Mouse (Mus musculus) lung, postnatal 14 days (tissue): Measurements from ENCODE around the gene Gm20696.

Source experiments
- DNase-seq: peaks from one replicate; pipeline ENCODE4 v3.0.0; 2021

Gene Gm20696

DNA sequence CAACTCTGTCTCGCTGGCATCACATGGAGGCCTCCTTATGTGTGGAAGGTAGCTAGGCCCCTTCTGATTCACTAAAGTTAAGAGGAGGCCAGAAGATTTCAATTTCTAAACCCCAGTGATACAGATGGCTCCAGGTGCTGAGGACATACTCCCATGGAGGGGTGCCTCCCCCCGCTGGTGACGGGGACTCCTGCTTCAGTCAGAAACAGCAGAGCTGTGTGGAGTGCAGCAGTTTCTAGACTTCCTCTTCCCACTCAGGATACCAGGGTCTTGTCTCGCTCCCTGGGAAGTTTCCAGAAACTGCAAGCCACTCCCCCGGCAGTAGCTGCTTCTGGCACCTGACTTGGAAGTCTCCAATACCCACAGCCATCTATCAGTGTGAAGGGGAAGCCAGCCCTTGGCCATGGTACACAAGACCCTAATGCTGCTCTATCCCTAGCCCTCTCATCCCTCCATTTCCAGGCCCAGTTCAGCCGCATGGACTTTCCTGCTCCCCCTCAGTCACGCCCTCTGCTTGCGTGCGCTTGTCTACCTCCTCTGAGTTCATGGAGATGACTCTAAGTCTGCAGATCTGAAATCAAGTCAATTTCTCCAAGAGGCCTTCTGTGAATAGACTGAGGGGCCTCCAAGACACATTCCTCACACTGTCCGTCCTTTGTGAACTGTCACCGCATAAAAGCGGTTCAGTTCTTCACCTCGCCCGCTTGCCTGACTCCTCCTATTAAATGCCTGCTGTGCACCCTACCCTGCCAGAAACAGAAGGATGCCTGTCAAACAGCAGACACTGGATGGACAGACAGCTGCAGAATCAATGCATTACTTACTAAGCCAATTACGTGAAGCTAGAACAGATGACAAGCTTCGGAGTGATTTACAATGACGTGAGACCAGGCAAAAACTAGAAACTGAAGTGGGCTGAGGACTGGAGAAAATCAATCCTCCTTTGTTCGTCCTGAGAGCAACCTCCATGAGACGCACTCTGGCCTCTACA is 346.9 kb downstream of the Gm20696 start:
- no peak for DNase-seq

DNA sequence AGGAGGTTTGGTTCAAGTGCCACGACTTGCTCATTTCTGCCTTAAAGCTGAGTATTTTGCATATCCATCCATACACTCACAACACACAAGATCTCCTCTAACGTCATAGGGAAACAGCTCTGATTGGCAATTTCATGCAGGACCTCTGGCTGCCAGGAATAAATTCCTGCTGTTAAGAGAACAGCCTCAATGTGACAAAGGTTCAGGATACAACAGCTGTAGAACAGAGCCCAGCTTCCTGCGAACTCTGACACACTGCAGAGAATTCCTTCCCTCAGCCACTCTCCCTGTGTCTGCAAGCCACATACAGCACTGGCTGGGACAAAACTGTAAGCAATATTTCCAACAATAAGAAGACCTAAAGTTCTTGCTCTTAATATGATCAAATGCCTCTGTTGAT is 351.9 kb downstream of the Gm20696 start:
- DNase-seq = no peak

DNA sequence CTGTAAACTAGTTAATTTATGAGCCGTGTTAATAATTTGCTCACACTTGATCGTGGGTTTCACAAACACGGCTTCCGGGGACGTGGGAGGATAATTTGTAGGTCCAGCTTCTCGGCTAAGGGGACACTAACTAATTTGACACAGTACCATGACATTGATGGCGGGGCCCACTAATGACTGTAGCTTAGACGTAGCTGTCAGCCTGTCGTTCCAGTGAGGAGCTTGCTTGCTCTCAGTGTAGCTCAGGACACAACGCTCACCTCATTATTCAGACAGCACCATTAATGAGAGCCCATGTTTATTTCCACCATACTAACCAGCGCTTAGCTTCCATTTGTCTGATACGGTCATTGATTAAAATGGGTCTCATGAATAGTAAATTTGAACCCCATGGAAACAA is 356.1 kb downstream of the Gm20696 start:
- no peak for DNase-seq

DNA sequence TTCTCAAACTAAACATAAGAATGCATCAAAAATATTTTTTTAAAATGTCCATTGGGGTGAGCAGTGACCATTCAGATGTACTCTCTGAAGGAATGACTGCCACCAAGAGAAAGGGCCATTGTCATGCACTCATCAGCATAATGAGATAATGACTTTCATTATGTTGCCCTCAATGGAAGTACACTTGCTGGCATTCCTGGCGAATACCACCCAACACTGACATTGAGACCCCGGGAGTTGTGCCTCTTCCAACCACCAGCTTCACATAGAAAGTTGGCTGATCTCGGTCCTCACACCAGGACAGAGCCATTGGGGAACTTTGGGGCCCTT is 356.5 kb downstream of the Gm20696 start:
- DNase-seq = no peak

DNA sequence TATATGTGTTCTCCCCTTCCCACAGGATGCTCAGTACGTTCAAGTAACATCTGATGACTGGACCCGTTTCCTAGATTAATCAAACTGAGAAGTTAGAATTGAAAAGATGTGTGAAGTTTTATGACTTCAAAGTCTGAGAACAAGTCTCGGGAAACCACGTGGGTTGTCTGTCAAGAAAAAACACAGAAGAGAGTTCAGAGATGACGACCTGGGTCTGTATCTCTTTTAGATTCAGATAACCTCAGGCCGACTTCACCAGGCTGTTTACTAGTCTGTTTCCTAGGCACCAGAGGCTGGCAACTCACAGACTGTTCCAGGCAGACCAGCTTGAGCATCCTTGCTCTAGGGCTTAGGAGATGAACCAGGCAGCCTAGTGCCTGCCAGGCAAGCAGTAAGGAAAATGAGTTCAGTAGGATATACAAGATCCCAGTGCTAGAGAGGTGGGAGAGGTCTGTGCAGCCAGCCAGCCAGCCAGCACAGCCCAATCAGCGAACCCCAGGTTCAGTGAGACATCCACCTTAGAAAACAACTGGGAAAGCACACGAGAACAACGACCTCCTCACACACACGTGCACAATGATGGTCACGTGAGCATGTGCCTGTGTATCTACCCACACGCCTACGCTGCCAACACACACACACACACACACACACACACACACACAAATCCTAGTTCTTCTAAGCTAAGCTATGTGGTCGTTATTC is 357.0 kb downstream of the Gm20696 start:
- DNase-seq = no peak

DNA sequence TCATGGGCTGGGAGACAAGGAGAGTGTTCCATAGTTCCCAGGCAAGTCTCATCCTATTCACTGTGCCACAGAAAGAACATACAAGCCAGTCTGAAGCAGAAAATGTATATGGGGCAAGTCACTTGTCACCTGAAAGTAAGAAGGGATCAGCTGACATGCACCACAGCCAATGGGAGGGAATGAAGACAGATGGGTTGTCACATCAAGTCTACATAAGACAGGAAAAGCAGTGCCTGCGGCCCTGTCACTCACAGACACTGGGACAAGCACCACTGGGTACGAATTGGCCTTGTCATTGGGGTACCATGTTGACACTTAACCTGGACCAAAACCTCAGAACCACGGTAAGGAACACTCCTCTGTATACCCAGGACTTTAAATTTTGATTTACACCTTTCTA is 360.8 kb downstream of the Gm20696 start:
- no peak for DNase-seq

DNA sequence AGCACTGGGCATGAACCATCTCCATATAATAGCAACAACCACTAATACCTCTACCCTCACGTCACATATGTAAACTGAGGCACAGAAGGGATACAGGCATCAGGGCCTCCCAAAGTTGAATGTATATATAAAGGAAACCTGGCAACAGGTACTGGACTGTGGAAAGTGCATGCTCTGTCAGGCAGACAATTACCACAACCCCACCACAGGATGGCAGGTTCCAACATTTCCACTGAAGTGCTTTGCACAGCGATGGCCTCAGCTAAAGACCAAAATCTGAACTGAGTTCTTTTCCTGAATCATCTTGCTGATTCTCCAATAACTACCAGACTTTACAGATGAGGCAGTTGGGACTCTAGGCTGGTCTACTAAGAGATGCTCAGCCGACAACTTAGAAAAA is 361.4 kb downstream of the Gm20696 start:
- DNase-seq = no peak

DNA sequence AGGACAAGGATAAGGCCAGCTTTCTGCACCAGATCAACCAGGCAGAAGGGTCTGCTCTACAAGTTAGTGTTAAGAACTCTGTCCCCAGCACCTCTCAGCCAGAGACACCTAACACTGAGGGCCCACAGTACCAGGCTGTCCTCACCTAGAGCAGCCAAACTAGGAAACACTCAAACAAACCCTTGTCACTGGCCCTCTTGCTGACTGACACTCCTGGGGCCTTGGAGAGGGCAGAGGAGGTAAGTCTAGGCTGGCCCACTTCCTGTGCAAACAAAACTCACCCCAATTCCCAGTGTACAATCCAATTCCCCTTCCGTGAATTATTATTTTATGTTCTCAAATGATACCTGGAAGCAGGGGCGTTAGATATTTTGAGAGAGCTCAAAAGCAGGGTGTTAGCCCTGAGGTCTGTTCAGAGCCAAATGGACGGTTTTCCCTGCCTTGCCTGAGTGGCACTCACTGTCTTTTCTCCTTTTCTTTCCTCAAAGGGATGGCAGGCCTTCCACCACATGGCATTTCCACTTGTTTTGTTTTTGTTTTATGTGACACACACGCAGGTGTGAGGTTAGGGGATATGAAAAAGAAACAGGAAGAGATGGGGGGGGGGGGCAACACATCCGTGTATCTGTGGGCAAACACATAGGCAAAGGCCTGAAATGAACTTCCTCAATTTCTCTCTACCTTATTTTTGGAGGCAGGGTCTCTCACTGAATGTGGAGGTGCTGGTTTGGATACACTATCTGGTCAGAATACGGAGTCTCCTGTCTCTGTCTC is 363.7 kb downstream of the Gm20696 start:
- no peak for DNase-seq

DNA sequence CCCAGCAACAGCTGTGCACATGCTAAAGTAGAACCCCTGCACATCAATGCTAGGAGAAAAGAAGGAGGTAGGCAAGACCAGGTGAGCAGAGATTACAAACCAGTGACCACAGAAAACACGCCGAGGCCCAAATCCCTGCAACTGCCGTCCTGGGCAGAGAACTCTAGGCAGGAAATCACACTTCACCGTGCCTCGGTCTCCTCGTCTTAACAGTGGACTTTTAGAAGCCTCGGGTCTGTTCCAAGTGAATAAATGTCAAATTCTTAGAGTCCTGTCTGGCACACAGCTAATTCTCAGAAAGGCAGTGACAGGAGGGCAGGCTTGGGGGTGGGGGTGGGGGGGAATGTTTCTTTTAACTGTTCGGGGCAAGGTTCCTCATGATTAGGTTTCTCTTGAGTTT is 364.7 kb downstream of the Gm20696 start:
- DNase-seq = no peak

DNA sequence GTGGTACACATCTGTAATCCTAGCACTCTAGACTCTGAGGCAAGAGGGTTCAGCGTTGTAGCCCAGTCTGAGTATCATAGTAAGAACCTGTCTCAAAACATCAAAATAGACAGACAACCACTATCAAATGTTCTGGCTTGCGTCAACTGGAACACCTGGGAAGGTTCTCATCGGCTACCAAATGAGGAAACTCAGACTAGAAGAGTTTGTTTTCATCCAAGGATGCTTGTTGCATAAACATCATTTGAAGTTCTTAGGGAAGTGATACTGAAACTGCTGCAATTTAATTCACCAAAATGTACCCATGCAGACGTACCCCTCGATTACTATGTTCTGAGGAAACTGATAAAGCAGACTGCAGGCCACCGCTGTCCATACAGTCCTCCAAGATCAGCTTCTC is 366.4 kb downstream of the Gm20696 start:
- no peak for DNase-seq

DNA sequence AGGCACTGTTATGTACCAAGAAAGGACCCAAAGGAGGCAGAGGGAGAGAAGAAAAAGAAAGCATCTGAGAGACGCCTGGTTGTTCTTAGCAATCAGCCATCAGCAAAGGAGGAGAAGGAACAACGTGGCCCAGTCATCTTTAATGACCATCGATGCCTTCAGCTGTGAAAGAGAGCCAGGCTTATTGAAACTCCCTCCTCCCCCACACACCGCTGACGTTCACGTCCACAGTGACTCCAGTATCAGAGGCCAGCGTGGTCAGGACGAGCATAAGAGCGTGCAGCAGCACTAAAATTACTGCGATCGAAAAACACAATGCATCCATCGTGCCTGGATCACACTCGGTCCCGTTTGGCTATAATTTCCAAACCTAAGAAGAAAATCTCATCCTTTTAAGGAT is 367.4 kb downstream of the Gm20696 start:
- no peak for DNase-seq

DNA sequence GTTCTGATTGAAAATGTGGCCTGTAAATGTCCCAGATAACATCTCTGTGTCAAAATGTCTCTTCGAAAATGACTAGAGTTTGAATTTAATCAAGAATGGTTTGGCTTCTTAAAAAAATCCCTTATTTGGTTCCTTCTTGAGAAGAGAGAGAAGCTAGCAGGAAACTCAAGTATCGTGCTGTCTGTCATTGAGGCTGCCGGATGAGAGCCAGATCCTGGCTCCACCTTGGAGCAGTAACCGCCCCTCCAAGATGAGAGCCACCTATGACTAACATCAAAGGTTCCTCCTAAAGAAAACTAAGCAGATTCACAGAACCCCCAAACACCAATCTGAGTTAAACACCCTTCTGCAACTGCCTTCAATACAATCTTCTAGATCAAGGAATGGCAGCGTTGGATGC is 369.1 kb downstream of the Gm20696 start:
- DNase-seq = no peak

DNA sequence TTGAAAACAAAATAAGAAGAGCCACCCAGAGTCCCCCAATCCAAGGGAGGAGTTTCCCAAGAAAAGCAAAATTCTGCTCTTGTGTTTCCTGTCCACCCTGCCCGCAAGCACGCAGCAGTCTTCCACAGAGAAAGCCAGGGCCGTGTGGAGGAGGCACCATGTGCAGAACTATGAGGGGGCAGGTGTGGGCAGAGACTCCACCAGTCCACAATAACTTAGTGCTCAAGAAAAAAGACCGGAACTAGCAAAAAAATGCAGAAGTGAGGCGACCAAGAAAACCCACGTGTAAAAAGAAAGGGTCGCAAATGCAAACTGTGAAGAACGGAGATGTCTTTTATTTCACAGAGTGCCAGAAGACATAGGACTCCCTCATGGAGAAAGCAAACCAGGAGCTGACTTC is 371.1 kb downstream of the Gm20696 start:
- no peak for DNase-seq

DNA sequence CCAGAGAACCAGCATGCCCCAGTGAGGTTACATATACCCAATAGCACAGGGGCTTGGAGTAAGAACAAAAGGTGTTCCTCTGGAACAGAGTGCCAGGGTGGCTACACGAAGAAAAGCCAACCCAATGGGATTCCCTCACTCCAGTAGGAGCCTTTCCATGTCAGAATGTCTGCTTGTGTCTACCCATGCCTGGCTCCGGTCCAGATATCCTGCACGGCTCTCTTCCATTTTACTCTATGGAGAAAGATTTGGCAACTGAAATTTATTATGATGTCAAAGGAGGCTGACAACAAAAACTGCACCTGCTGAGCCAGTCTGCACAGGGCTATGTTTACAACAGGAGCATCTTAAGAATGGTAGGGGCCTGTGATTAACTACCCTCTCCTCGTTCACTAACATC is 377.4 kb downstream of the Gm20696 start:
- DNase-seq = no peak

DNA sequence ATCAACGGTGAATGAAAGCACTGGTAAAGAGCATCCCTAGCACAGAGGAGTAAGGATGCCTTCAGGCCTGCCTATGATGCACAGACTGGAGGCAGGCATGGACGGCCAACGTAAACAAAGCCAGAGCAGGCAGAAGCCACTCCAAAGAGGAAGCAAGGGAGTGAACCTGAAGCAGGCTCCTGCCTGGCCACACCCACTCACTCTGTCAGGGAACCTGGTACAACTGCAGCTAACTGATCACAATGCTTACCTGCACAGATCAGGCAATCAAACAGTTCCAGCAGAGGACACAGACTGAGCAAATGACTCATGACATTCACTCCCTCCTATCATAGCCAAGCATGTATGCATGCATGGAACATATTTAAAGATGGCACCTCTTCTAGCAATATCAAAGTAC is 381.6 kb downstream of the Gm20696 start:
- no peak for DNase-seq

DNA sequence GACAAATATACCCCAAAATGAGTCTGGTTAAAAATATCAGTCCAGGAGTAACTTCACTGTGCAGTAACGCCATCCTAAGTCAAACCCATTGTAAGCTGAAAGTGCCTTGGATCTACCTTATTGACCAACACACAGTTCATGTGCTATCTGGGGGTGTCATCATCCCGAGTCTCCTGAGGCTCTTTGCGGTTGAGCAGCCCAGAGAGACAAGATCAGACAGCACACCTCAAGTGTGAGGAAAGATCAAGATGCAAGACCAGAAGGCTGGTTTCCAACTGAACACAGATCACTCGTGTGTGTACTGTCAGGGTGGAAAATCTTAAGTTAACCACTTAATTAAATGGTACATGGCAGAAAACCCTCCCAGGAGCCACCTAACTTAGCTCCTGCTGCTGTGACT is 382.6 kb downstream of the Gm20696 start:
- DNase-seq = no peak

DNA sequence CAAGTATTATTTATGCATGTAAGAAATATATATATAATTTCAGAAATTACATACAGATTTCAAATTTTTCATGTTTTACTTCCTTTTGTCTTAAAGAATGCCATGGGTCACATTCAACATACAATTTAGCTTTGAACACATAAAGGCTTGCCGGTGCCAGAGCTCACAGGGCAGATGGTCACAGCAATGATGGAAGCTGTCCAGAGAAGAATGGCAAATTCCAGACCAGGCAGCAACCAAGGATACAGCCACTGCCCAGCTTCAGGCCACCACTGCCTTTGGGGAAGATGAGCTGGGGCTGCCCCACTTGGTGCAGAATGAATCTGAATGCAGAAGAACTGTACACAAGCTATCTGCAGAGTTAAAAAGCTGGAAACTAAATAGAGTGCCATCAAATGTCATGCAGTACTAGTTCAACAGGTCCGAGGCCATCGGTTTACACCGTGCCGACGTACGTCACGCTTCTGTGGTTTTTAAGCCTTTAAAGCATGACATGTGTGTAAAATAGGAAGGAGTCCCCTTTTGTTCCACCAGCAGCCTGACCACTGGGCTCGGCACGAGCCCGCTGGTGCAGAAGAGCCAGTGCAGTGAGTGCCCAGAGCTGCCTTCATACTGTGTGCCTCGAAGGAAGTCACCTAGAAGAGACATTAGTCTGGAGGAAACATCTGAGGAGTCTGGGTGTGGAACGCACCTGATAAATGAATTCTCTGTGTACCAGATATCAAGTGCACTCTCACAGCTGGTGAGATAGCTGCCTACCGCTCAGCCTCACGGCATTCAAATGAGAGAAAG is 383.5 kb downstream of the Gm20696 start:
- no peak for DNase-seq

DNA sequence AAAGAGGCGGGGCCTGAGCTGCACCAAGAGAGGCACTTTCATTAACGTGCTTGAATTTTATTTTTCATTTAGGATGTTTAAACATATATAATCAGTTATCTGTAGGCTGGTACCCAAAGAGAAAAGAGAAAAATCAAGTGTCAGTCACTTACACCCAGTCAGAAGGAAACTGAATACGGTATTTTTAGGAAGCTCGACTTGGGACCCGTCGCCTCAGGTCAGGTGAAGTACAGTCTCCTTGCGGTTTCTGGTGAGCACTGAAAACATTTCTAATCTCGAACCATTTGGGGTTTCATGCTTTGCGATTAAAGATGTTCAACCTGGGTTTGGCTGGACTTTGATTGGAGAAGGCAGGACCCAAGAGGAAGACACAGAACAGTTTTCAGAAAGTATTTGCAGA is 385.2 kb downstream of the Gm20696 start:
- no peak for DNase-seq

DNA sequence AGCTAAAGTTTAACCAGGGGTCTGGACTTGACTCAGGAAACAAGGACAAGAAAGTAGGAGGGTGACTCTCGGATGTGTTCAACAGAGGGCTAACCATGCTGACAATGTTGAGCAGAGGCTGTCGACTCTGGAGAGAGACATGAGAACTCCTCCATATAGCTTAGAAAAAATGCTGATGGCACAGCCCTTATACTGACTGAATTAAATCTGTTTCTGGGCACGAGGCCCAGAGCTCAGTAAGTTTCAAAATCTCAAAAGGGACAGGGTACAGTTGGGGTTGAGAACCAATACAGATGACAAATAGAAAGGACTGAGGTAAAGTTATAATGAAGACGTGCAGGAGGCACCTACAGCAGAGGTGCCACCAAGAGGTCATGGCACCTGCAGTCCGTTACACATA is 386.0 kb downstream of the Gm20696 start:
- no peak for DNase-seq

DNA sequence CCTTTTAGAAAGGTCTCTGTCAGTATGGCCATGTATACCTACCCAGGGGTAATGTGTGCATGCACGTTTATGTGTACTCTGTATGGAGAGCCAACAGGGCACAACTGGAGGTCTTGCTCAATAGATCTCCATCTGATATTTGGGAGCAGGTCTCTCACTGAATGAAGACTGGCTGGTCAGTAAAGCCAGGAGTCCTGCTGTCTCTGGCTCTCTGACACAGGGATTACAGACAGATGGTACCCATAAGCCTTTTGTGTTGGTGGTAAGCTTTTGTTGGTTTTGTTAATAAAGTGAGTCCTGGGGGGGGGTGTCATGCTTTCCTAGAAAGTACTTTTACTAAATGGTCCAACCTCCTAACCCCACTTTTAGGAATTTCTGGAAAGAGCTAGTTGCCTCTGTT is 389.3 kb downstream of the Gm20696 start:
- no peak for DNase-seq

DNA sequence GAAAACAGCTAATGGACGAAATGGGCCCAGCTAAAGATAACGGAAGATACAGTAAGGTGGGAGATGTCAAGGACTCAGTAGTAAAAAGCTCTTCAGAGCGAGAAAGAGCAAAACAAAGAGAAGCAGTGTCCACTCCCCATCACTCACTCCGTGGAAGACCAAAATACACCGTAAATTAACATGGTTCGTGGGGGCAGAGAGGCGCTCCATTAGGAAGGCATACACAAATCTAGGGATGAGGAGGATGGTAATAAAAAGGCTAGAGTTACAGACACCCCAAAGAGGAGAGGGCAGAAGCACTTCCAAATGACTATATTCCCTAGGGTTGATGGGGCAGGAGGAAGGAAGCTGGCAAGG is 390.3 kb downstream of the Gm20696 start:
- no peak for DNase-seq

DNA sequence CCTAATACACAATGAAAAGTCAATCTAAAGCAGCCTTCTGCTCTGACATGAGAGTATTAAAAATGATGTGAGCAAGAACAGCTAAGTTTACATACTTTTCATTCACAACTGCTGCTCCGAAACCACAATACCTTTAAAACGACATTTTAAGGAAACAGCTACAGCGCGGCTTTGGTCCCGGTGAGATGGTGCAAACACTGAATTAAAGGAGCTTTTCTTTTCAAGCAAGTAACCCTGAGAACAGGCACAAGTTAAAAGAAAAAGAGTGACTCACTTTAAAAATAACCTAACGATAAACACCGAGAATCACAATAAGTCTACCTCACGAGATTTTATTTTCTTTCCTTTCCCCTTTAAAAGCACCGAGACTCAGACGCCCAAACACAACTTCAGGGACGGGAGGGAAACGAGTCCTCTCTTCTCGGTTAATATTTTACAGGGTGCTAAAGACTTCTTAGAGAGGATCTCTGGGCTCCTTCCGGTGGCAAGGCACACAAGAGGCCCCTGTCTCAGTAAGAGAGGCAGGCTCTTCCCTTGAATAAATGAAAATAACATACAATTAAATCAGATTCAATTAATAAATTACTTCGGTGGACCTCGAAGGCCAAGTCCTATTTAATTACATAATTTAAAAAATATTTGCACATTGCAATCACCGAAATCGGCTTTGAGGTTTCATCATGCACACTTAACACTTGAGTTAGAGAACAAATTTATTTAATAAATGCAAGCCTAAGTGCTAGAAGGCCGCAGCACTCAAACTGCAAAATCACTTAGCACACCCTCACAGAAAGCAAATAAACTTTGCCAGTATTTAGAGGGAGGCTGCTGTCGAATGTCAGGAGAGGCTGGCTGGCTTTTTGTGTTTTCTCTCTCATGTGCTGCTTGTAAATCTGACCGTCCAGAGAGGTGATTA is 391.0 kb downstream of the Gm20696 start:
- no peak for DNase-seq
